Mouse (Mus musculus): ENCODE data around the gene Fam120c. TPM values are rescaled to one million over a fixed set of nuclear protein-coding genes. Genes with fewer than 3 reads are reported as not detected.

Gene Fam120c
- polyA plus RNA-seq (2012; rRNA removed), result 3.8 and 3.9 TPM in 2 replicates

DNA sequence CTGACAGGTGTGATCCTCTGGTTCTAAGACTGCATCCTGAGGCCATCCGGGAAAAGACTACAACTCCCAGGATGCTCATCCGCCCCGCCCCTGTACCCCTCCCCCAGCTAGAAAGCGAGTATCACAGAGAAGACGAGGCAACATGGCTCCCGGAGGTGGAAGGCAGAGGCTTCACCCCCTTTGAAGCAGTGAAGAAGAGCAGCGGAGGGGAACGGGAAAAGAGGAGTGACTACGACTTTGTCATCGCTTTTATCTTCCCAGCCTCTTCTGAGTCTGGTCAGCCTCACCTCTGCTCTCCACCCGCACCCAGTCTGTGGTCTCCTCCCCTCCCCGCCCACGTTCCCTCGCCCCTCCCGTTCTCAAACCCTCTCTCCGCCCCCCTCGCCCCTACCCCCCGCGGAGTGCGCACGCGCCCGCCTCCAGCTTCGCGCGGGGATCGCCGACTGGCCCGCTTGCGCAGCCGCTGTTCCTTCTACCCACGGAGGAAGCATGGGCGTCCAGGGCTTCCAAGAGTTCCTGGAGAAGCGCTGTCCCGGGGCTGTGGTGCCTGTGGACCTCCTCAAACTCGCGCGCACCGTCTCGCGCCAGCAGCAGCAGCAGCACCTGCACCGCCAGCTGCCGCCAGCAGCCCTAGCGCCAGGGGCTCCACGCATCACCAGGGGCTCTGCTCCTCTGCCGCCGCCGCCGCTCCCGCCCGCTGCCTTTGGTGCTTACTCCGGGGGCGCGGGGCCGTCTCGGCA lies at the start of gene Fam120c:
Gene Fam120c, plus strand, starts transcription at position 415 of the 740 bp plus-strand sequence.
- Histone ChIP-seq H3K27ac (ENCODE audit: control insufficient read depth, insufficient read depth, low read length) (peak within 1 kb of the TSS; percentile 81), H3K4me1 (replicated peaks; ENCODE audit: control insufficient read depth, insufficient read depth, low read length) (peaks cover 6% of the 10 kb centered on the region), H3K4me3 (ENCODE audit: control insufficient read depth, insufficient read depth, low read length) (peak within 1 kb of the TSS; percentile 89), H3K36me3 (ENCODE audit: control insufficient read depth, insufficient read depth, low read length) (no peaks in the 10 kb centered on the region), H3K27me3 (ENCODE audit: control insufficient read depth, insufficient read depth, low read length) (no peaks in the 10 kb centered on the region)
- 0% methylated on average over 43 of the region's 56 CpGs for WGBS
- peak; percentile 84 for DNase-seq
- TF ChIP-seq CTCF (IDR thresholded peaks at IDR 0.05; ENCODE audit: borderline replicate concordance, control insufficient read depth, extremely low read depth, insufficient read depth, low read length, poor library complexity) (0 out of 2 replicates have a peak, but pooled peaks have one; percentile 15), POLR2A (IDR thresholded peaks at IDR 0.05; ENCODE audit: control insufficient read depth, extremely low read depth, insufficient read depth, low read length, poor library complexity) (0 out of 2 replicates have a peak, but pooled peaks have one; percentile 35)

GRCm38 (mm10) chrX:151298329-151298728 lies 45.6 kb upstream of the Fam120c start:
- no peak for TF ChIP-seq CTCF (IDR thresholded peaks at IDR 0.05; ENCODE audit: borderline replicate concordance, control insufficient read depth, extremely low read depth, insufficient read depth, low read length, poor library complexity)
- TF ChIP-seq POLR2A (IDR thresholded peaks at IDR 0.05; ENCODE audit: control insufficient read depth, extremely low read depth, insufficient read depth, low read length, poor library complexity), result no peak

GRCm38 (mm10) chrX:151313732-151314131 lies 30.2 kb upstream of the Fam120c start:
- H3K4me1 ChIP-seq (replicated peaks; ENCODE audit: control insufficient read depth, insufficient read depth, low read length), result no peaks in the 10 kb centered on the region
- H3K4me3 ChIP-seq (ENCODE audit: control insufficient read depth, insufficient read depth, low read length), result no peak overlapping the region
- no peaks in the 10 kb centered on the region for H3K27me3 ChIP-seq (ENCODE audit: control insufficient read depth, insufficient read depth, low read length)
- WGBS, result 90% methylated on average over 4 of the region's 4 CpGs
- H3K27ac ChIP-seq (ENCODE audit: control insufficient read depth, insufficient read depth, low read length), result no peak overlapping the region
- H3K36me3 ChIP-seq (ENCODE audit: control insufficient read depth, insufficient read depth, low read length), result no peaks in the 10 kb centered on the region
- peak; percentile 7 for DNase-seq
- TF ChIP-seq POLR2A (IDR thresholded peaks at IDR 0.05; ENCODE audit: control insufficient read depth, extremely low read depth, insufficient read depth, low read length, poor library complexity), result no peak

More at GRCm38 (mm10) chrX:151298329-151298728, 45.6 kb upstream of the Fam120c start:
- DNase-seq, result no peak
- Histone ChIP-seq H3K4me3 (ENCODE audit: control insufficient read depth, insufficient read depth, low read length) (no peak overlapping the region), H3K4me1 (replicated peaks; ENCODE audit: control insufficient read depth, insufficient read depth, low read length) (no peaks in the 10 kb centered on the region), H3K27ac (ENCODE audit: control insufficient read depth, insufficient read depth, low read length) (no peak overlapping the region), H3K27me3 (ENCODE audit: control insufficient read depth, insufficient read depth, low read length) (no peaks in the 10 kb centered on the region), H3K36me3 (ENCODE audit: control insufficient read depth, insufficient read depth, low read length) (no peaks in the 10 kb centered on the region)

DNA sequence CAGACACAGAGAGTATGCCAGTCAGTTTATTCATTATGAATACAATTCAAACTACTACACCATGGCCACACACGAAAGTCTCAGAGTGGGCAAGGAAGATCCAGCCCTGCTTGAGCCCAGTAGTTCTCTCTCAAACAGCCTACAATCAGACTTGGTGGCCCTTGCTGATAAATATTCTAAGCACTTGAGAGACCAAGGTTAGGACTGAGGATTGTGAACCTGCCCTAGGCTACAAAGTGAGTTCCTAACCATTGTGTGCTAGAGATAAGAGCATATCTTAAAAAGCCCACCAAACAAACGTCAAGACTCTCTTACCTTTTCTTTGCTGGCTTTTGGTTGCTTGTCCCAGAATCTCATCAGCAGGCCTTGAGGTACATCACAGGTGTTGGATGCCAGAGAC lies 10.4 kb upstream of the Fam120c start:
- H3K4me1 ChIP-seq (replicated peaks; ENCODE audit: control insufficient read depth, insufficient read depth, low read length), result no peaks in the 10 kb centered on the region
- H3K27me3 ChIP-seq (ENCODE audit: control insufficient read depth, insufficient read depth, low read length), result no peaks in the 10 kb centered on the region
- no peak overlapping the region for H3K4me3 ChIP-seq (ENCODE audit: control insufficient read depth, insufficient read depth, low read length)
- H3K27ac ChIP-seq (ENCODE audit: control insufficient read depth, insufficient read depth, low read length), result no peak overlapping the region
- TF ChIP-seq CTCF (IDR thresholded peaks at IDR 0.05; ENCODE audit: borderline replicate concordance, control insufficient read depth, extremely low read depth, insufficient read depth, low read length, poor library complexity) (no peak), POLR2A (IDR thresholded peaks at IDR 0.05; ENCODE audit: control insufficient read depth, extremely low read depth, insufficient read depth, low read length, poor library complexity) (no peak)
- DNase-seq, result no peak
- 98% methylated on average over 2 of the region's 2 CpGs for WGBS
- H3K36me3 ChIP-seq (ENCODE audit: control insufficient read depth, insufficient read depth, low read length), result no peaks in the 10 kb centered on the region

DNA sequence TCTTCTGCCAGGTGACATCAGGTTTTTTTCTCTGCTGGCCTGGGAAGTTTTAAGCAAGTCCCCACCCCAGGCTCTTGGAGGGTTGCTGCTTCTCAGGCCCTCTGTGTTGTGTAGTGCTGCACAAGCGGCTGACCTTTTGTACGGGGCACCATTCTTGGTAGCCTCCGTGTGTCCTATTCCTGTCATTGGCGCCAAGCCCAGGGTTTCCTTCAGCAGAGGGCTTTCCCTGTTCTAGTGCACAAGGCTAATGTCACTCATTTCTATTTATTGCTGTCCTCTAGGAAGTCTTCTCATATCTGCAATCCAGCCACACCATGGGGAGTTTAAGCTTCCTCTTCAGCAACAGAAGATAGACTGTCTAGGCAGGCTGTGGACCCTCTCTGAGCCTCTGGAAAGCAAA lies 6.2 kb upstream of the Fam120c start:
- no peak for DNase-seq
- Histone ChIP-seq H3K27me3 (ENCODE audit: control insufficient read depth, insufficient read depth, low read length) (no peaks in the 10 kb centered on the region), H3K4me3 (ENCODE audit: control insufficient read depth, insufficient read depth, low read length) (no peak overlapping the region), H3K36me3 (ENCODE audit: control insufficient read depth, insufficient read depth, low read length) (no peaks in the 10 kb centered on the region), H3K4me1 (replicated peaks; ENCODE audit: control insufficient read depth, insufficient read depth, low read length) (no peaks in the 10 kb centered on the region), H3K27ac (ENCODE audit: control insufficient read depth, insufficient read depth, low read length) (no peak overlapping the region)
- TF ChIP-seq CTCF (IDR thresholded peaks at IDR 0.05; ENCODE audit: borderline replicate concordance, control insufficient read depth, extremely low read depth, insufficient read depth, low read length, poor library complexity) (no peak), POLR2A (IDR thresholded peaks at IDR 0.05; ENCODE audit: control insufficient read depth, extremely low read depth, insufficient read depth, low read length, poor library complexity) (no peak)
- WGBS, result 86% methylated on average over 4 of the region's 4 CpGs

- under 1% methylated on average over 25 of the region's 33 CpGs for WGBS
- peak overlapping the region; percentile 55 for H3K27ac ChIP-seq (ENCODE audit: control insufficient read depth, insufficient read depth, low read length)
- peaks cover 6% of the 10 kb centered on the region for H3K4me1 ChIP-seq (replicated peaks; ENCODE audit: control insufficient read depth, insufficient read depth, low read length)
- peak overlapping the region; percentile 89 for H3K4me3 ChIP-seq (ENCODE audit: control insufficient read depth, insufficient read depth, low read length)
- H3K36me3 ChIP-seq (ENCODE audit: control insufficient read depth, insufficient read depth, low read length), result no peaks in the 10 kb centered on the region
- H3K27me3 ChIP-seq (ENCODE audit: control insufficient read depth, insufficient read depth, low read length), result no peaks in the 10 kb centered on the region
- DNase-seq, result peak; percentile 66
- TF ChIP-seq CTCF (IDR thresholded peaks at IDR 0.05; ENCODE audit: borderline replicate concordance, control insufficient read depth, extremely low read depth, insufficient read depth, low read length, poor library complexity) (no peak), POLR2A (IDR thresholded peaks at IDR 0.05; ENCODE audit: control insufficient read depth, extremely low read depth, insufficient read depth, low read length, poor library complexity) (no peak)
These were observed 568 bp downstream of the Fam120c start for GRCm38 (mm10) chrX:151344501-151344984.
